Mouse (Mus musculus): ENCODE measurements around the gene Slc15a5. TPM values are rescaled to one million over a fixed set of nuclear protein-coding genes. Genes with fewer than 3 reads are reported as not detected.

Gene Slc15a5
- polyA plus RNA-seq, 1 experiment from 2014 or later = not detected

DNA sequence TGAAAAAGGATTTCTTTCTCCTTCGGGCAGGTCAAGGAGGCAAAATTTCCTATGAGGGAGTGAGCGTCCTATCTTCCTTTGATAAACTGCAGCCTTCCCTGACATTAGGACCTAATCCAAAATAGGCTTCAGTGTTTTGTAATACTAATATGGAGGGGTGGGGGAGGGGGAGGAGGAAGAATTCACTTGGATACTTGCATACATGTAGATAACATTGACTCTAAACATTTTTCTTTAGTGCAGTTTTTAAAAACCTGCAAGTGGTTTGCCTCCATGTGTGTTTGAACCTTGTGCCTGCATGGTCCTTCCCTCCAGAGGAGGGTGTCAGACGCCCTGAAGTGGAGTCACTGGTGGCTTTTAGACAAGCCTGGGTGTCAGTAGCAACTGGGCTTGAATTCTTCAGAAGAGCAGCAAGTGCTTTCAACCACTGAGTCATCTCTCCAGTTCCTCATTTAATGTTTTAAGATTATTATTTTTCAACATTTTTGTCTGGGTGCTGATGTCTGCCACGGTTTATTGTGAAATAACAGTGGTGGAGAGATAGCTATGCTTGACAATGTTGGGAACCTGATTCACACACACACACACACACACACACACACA lies 8.1 kb downstream of the Slc15a5 start:
- H3K36me3 ChIP-seq (replicated peaks; ENCODE audit: insufficient read depth, low read length) = no peaks in the 10 kb centered on the region
- TF ChIP-seq EP300 (IDR thresholded peaks at IDR 0.05; ENCODE audit: low read depth) = no peak
- TF ChIP-seq CTCF (IDR thresholded peaks at IDR 0.05; ENCODE audit: low read depth) = no peak
- WGBS (ENCODE audit: insufficient replicate concordance) = 53% methylated on average over 4 of the region's 4 CpGs
- no peak overlapping the region for H3K9ac ChIP-seq (replicated peaks)
- H3K4me1 ChIP-seq (ENCODE audit: insufficient read depth) = peaks cover 7% of the 10 kb centered on the region; the same call in 1 of the 2 replicates
- ATAC-seq (peak; percentile 35), DNase-seq (no peak)
- H3K4me2 ChIP-seq (ENCODE audit: low read depth, low read length) = no peak overlapping the region
- no peaks in the 10 kb centered on the region for H3K9me3 ChIP-seq (ENCODE audit: low read length)
- no peak overlapping the region for H3K4me3 ChIP-seq (ENCODE audit: low read depth, low read length)
- no peak overlapping the region for H3K27ac ChIP-seq (ENCODE audit: low read depth)
- no peaks in the 10 kb centered on the region for H3K27me3 ChIP-seq (ENCODE audit: insufficient read depth, low read length)

DNA sequence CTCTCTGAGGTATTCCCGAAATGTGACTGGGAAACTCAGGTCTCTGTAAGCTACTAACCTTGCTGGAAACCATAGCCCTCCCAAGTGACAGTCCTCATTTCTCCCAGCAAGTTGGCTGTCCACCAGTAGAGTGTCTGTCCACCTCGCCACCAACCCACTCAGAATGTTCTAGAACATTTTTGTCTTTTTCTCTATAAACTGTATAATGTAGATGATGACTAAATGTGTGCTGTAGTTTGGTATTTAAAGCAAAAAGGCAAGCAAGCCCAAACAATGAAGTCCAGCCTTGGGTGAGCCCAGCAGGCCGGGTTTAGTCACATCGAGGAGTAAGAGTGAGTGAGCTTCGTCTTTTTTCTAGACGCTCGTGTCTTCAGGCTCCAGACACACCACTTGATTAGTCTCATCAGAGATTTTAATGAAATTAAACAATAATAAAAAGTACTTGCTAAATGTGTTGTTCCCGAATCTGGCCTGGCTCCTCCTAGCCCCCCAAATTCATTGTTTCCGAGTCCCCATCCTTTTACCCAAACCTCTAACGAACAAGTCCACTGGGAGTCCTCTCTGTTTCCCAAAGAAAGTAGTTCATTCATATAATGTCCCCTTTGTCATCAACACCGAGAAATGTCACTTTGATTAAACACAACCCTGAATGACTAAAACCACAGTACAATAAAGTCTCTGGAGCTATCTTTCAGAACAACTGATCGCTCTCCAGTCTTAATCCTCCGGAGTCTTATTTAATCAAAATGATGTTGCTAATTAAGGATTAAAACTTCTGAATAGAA lies 8.8 kb downstream of the Slc15a5 start:
- DNase-seq (no peak), ATAC-seq (no peak)
- Histone ChIP-seq H3K9me3 (ENCODE audit: low read length) (no peaks in the 10 kb centered on the region), H3K27me3 (ENCODE audit: insufficient read depth, low read length) (no peaks in the 10 kb centered on the region), H3K4me2 (ENCODE audit: low read depth, low read length) (no peak overlapping the region), H3K27ac (ENCODE audit: low read depth) (no peak overlapping the region), H3K9ac (replicated peaks) (no peak overlapping the region), H3K4me1 (ENCODE audit: insufficient read depth) (peaks cover 7% of the 10 kb centered on the region; the same call in 1 of the 2 replicates), H3K36me3 (replicated peaks; ENCODE audit: insufficient read depth, low read length) (no peaks in the 10 kb centered on the region), H3K4me3 (ENCODE audit: low read depth, low read length) (no peak overlapping the region)
- 80% methylated on average over 13 of the region's 13 CpGs for WGBS (ENCODE audit: insufficient replicate concordance)
- TF ChIP-seq EP300 (IDR thresholded peaks at IDR 0.05; ENCODE audit: low read depth) = no peak
- TF ChIP-seq CTCF (IDR thresholded peaks at IDR 0.05; ENCODE audit: low read depth) = no peak

GRCm38 (mm10) chr6:138069921-138070320 lies 9.8 kb downstream of the Slc15a5 start:
- Histone ChIP-seq H3K4me2 (ENCODE audit: low read depth, low read length) (no peak overlapping the region), H3K4me1 (ENCODE audit: insufficient read depth) (peaks cover 4% of the 10 kb centered on the region; the same call in 1 of the 2 replicates), H3K27me3 (ENCODE audit: insufficient read depth, low read length) (no peaks in the 10 kb centered on the region), H3K9me3 (ENCODE audit: low read length) (no peaks in the 10 kb centered on the region), H3K27ac (ENCODE audit: low read depth) (no peak overlapping the region), H3K4me3 (ENCODE audit: low read depth, low read length) (no peak overlapping the region), H3K9ac (replicated peaks) (no peak overlapping the region), H3K36me3 (replicated peaks; ENCODE audit: insufficient read depth, low read length) (no peaks in the 10 kb centered on the region)
- DNase-seq (no peak), ATAC-seq (no peak)
- 86% methylated on average over 10 of the region's 10 CpGs for WGBS (ENCODE audit: insufficient replicate concordance)
- TF ChIP-seq EP300 (IDR thresholded peaks at IDR 0.05; ENCODE audit: low read depth) (no peak), CTCF (IDR thresholded peaks at IDR 0.05; ENCODE audit: low read depth) (no peak)

- WGBS (ENCODE audit: insufficient replicate concordance) = 46% methylated on average over 15 of the region's 15 CpGs
Observed at GRCm38 (mm10) chr6:138055572-138055971, 24.1 kb downstream of the Slc15a5 start.

DNA sequence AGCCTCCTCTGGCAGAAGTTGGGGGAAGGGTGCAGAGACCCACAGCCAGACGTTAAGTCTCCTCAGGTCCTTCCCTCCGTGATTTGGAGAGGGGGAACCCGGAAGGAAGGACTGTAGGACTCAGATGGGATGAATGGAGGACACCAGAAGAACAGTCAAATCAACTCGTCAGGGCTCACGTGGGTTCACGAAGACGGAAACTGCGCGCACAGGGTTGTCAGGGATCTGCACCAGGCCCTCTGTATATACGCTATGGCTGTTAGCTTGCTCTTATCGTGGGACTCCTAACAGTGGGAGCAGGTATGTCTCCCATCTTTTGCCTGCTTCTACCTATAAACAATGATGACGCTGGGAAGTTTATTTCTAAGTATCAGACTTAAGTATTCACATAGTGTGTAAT lies 24.8 kb downstream of the Slc15a5 start:
- Histone ChIP-seq H3K4me1 (ENCODE audit: insufficient read depth) (no peaks in the 10 kb centered on the region), H3K27me3 (ENCODE audit: insufficient read depth, low read length) (no peaks in the 10 kb centered on the region), H3K36me3 (replicated peaks; ENCODE audit: insufficient read depth, low read length) (no peaks in the 10 kb centered on the region), H3K4me3 (ENCODE audit: low read depth, low read length) (no peak overlapping the region), H3K4me2 (ENCODE audit: low read depth, low read length) (no peak overlapping the region), H3K9ac (replicated peaks) (no peak overlapping the region), H3K9me3 (ENCODE audit: low read length) (no peaks in the 10 kb centered on the region), H3K27ac (ENCODE audit: low read depth) (no peak overlapping the region)
- ATAC-seq (no peak), DNase-seq (no peak)
- no peak for TF ChIP-seq EP300 (IDR thresholded peaks at IDR 0.05; ENCODE audit: low read depth)
- TF ChIP-seq CTCF (IDR thresholded peaks at IDR 0.05; ENCODE audit: low read depth) = no peak
- 79% methylated on average over 12 of the region's 12 CpGs for WGBS (ENCODE audit: insufficient replicate concordance)

More at GRCm38 (mm10) chr6:138055572-138055971, 24.1 kb downstream of the Slc15a5 start:
- DNase-seq = no peak
- TF ChIP-seq CTCF (IDR thresholded peaks at IDR 0.05; ENCODE audit: low read depth) (no peak), EP300 (IDR thresholded peaks at IDR 0.05; ENCODE audit: low read depth) (no peak)
- no peaks in the 10 kb centered on the region for H3K27me3 ChIP-seq (ENCODE audit: insufficient read depth, low read length)
- H3K4me1 ChIP-seq (ENCODE audit: insufficient read depth) = no peaks in the 10 kb centered on the region
- no peak overlapping the region for H3K4me3 ChIP-seq (ENCODE audit: low read depth, low read length)
- no peak overlapping the region for H3K9ac ChIP-seq (replicated peaks)
- no peak for ATAC-seq
- H3K27ac ChIP-seq (ENCODE audit: low read depth) = no peak overlapping the region
- H3K9me3 ChIP-seq (ENCODE audit: low read length) = no peaks in the 10 kb centered on the region
- no peak overlapping the region for H3K4me2 ChIP-seq (ENCODE audit: low read depth, low read length)
- no peaks in the 10 kb centered on the region for H3K36me3 ChIP-seq (replicated peaks; ENCODE audit: insufficient read depth, low read length)

- Histone ChIP-seq H3K4me1 (ENCODE audit: insufficient read depth) (no peaks in the 10 kb centered on the region), H3K27me3 (ENCODE audit: insufficient read depth, low read length) (no peaks in the 10 kb centered on the region), H3K4me3 (ENCODE audit: low read depth, low read length) (no peak overlapping the region), H3K4me2 (ENCODE audit: low read depth, low read length) (no peak overlapping the region), H3K9ac (replicated peaks) (no peak overlapping the region), H3K27ac (ENCODE audit: low read depth) (no peak overlapping the region), H3K9me3 (ENCODE audit: low read length) (no peaks in the 10 kb centered on the region), H3K36me3 (replicated peaks; ENCODE audit: insufficient read depth, low read length) (no peaks in the 10 kb centered on the region)
- 38% methylated on average over 1 of the region's 1 CpGs for WGBS (ENCODE audit: insufficient replicate concordance)
- ATAC-seq (no peak), DNase-seq (no peak)
- peak; percentile 65 for TF ChIP-seq CTCF (IDR thresholded peaks at IDR 0.05; ENCODE audit: low read depth)
- TF ChIP-seq EP300 (IDR thresholded peaks at IDR 0.05; ENCODE audit: low read depth) = no peak
Observed at GRCm38 (mm10) chr6:138054166-138054565, 25.6 kb downstream of the Slc15a5 start.

Data from liver, postnatal 0 days (tissue).